Mouse (Mus musculus) layer of hippocampus, adult 18-20 months (tissue): ENCODE results near the gene Myom1. TPM values are rescaled to one million over a fixed set of nuclear protein-coding genes. Genes with fewer than 3 reads are reported as not detected.

Source experiments
- total RNA-seq, 2 experiments: library from RNA; stranded (reverse); gene quantifications; 2 replicates each; pipeline ENCODE4 v1.2.3; 2021

Myom1 gene
- total RNA-seq, 2 experiments from 2014 or later = 1.4 to 2.6 TPM

Other genes with a start within 250 kb of the Myom1 start
- 1 to 10 TPM; 1.0 to 3.6 TPM for gene Tgif1, start 149.1 kb upstream of the Myom1 start, total RNA-seq
- gene Myl12a, start 245 bp downstream of the Myom1 start, total RNA-seq = 10 to 100 TPM; 36.0 to 37.1 TPM
- 100 to 1,000 TPM; 101 to 104 TPM for gene Lpin2, start 179.9 kb downstream of the Myom1 start, total RNA-seq